Mouse (Mus musculus): Measurements from ENCODE around the gene Slc16a13. TPM values are rescaled to one million over a fixed set of nuclear protein-coding genes. Genes with fewer than 3 reads are reported as not detected.
A peak's percentile ranks its signal among the peaks of the same experiment; 100 is the strongest.

Slc16a13 gene
- polyA plus RNA-seq, 1 experiment from 2014 or later: 18.6 TPM

- Histone ChIP-seq H3K4me1 (ENCODE audit: insufficient read depth, low read length) (peaks cover 25% of the 10 kb centered on the region), H3K36me3 (ENCODE audit: insufficient read depth, low read length) (no peaks in the 10 kb centered on the region), H3K27ac (ENCODE audit: low read length) (peak overlapping the region; percentile 23), H3K9me3 (ENCODE audit: low read length) (no peaks in the 10 kb centered on the region), H3K4me3 (ENCODE audit: low read length) (peak overlapping the region; percentile 48), H3K9ac (replicated peaks; ENCODE audit: low read length) (peak overlapping the region; percentile 69), H3K27me3 (ENCODE audit: insufficient read depth, low read length) (peaks cover 55% of the 10 kb centered on the region), H3K4me2 (replicated peaks; ENCODE audit: low read depth, low read length) (peak overlapping the region; percentile 56)
- WGBS: 17% methylated on average over 27 of the region's 27 CpGs
- no peak for ATAC-seq (ENCODE audit: low FRiP score, low TSS enrichment)
Observed at GRCm38 (mm10) chr11:70225798-70226601, 5.1 kb upstream of the Slc16a13 start.

GRCm38 (mm10) chr11:70223724-70224123 lies 2.9 kb upstream of the Slc16a13 start:
- H3K36me3 ChIP-seq (ENCODE audit: insufficient read depth, low read length): no peaks in the 10 kb centered on the region
- peak overlapping the region; percentile 56; the same call in 1 of the 2 replicates for H3K4me2 ChIP-seq (replicated peaks; ENCODE audit: low read depth, low read length)
- H3K9ac ChIP-seq (replicated peaks; ENCODE audit: low read length): 0 out of 2 replicates have a peak overlapping the region, but pooled peaks have one; percentile 5
- peak overlapping the region; percentile 67 for H3K27ac ChIP-seq (ENCODE audit: low read length)
- H3K4me1 ChIP-seq (ENCODE audit: insufficient read depth, low read length): peaks cover 24% of the 10 kb centered on the region
- ATAC-seq (ENCODE audit: low FRiP score, low TSS enrichment): no peak
- H3K27me3 ChIP-seq (ENCODE audit: insufficient read depth, low read length): peaks cover 40% of the 10 kb centered on the region
- WGBS: 76% methylated on average over 9 of the region's 9 CpGs
- no peak overlapping the region for H3K4me3 ChIP-seq (ENCODE audit: low read length)
- H3K9me3 ChIP-seq (ENCODE audit: low read length): no peaks in the 10 kb centered on the region

- Histone ChIP-seq H3K27ac (ENCODE audit: low read length) (peak overlapping the region; percentile 73), H3K4me3 (ENCODE audit: low read length) (peak overlapping the region; percentile 53), H3K36me3 (ENCODE audit: insufficient read depth, low read length) (no peaks in the 10 kb centered on the region), H3K4me1 (ENCODE audit: insufficient read depth, low read length) (peaks cover 27% of the 10 kb centered on the region), H3K27me3 (ENCODE audit: insufficient read depth, low read length) (peaks cover 25% of the 10 kb centered on the region), H3K4me2 (replicated peaks; ENCODE audit: low read depth, low read length) (peak overlapping the region; percentile 72), H3K9ac (replicated peaks; ENCODE audit: low read length) (peak overlapping the region; percentile 50), H3K9me3 (ENCODE audit: low read length) (no peaks in the 10 kb centered on the region)
- ATAC-seq (ENCODE audit: low FRiP score, low TSS enrichment): no peak; the same call in 1 of the 2 replicates
- WGBS: 13% methylated on average over 14 of the region's 14 CpGs
Observed at GRCm38 (mm10) chr11:70221603-70222500, 988 bp upstream of the Slc16a13 start.

- WGBS: 2% methylated on average over 24 of the region's 24 CpGs
- Histone ChIP-seq H3K9me3 (ENCODE audit: low read length) (no peaks in the 10 kb centered on the region), H3K4me3 (ENCODE audit: low read length) (peak overlapping the region; percentile 53), H3K36me3 (ENCODE audit: insufficient read depth, low read length) (no peaks in the 10 kb centered on the region), H3K4me2 (replicated peaks; ENCODE audit: low read depth, low read length) (peak overlapping the region; percentile 72), H3K9ac (replicated peaks; ENCODE audit: low read length) (peak overlapping the region; percentile 70), H3K4me1 (ENCODE audit: insufficient read depth, low read length) (peaks cover 21% of the 10 kb centered on the region), H3K27me3 (ENCODE audit: insufficient read depth, low read length) (peaks cover 22% of the 10 kb centered on the region), H3K27ac (ENCODE audit: low read length) (peak overlapping the region; percentile 79)
- no peak for ATAC-seq (ENCODE audit: low FRiP score, low TSS enrichment)
Observed at GRCm38 (mm10) chr11:70220323-70220722, 541 bp downstream of the Slc16a13 start.

- 63% methylated on average over 7 of the region's 7 CpGs for WGBS
- Histone ChIP-seq H3K4me2 (replicated peaks; ENCODE audit: low read depth, low read length) (peak overlapping the region; percentile 72), H3K9ac (replicated peaks; ENCODE audit: low read length) (peak overlapping the region; percentile 70), H3K27ac (ENCODE audit: low read length) (no peak overlapping the region), H3K27me3 (ENCODE audit: insufficient read depth, low read length) (peaks cover 25% of the 10 kb centered on the region), H3K36me3 (ENCODE audit: insufficient read depth, low read length) (no peaks in the 10 kb centered on the region), H3K9me3 (ENCODE audit: low read length) (no peaks in the 10 kb centered on the region), H3K4me3 (ENCODE audit: low read length) (peak overlapping the region; percentile 53), H3K4me1 (ENCODE audit: insufficient read depth, low read length) (peaks cover 24% of the 10 kb centered on the region)
- no peak for ATAC-seq (ENCODE audit: low FRiP score, low TSS enrichment)
Observed at GRCm38 (mm10) chr11:70219873-70220272, 991 bp downstream of the Slc16a13 start.

GRCm38 (mm10) chr11:70218741-70219470 lies 2.0 kb downstream of the Slc16a13 start:
- Histone ChIP-seq H3K4me2 (replicated peaks; ENCODE audit: low read depth, low read length) (peak overlapping the region; percentile 72; the same call in 1 of the 2 replicates), H3K27ac (ENCODE audit: low read length) (peak overlapping the region; percentile 19; the same call in 1 of the 2 replicates)
- no peak for ATAC-seq (ENCODE audit: low FRiP score, low TSS enrichment)

GRCm38 (mm10) chr11:70218039-70218438 lies 2.8 kb downstream of the Slc16a13 start:
- WGBS: 62% methylated on average over 4 of the region's 4 CpGs
- no peak overlapping the region for H3K9ac ChIP-seq (replicated peaks; ENCODE audit: low read length)
- H3K27me3 ChIP-seq (ENCODE audit: insufficient read depth, low read length): peaks cover 42% of the 10 kb centered on the region
- no peak overlapping the region for H3K4me3 ChIP-seq (ENCODE audit: low read length)
- peaks cover 41% of the 10 kb centered on the region for H3K4me1 ChIP-seq (ENCODE audit: insufficient read depth, low read length)
- H3K9me3 ChIP-seq (ENCODE audit: low read length): no peaks in the 10 kb centered on the region
- peak overlapping the region; percentile 37; the same call in 1 of the 2 replicates for H3K27ac ChIP-seq (ENCODE audit: low read length)
- no peak overlapping the region for H3K4me2 ChIP-seq (replicated peaks; ENCODE audit: low read depth, low read length)
- no peak for ATAC-seq (ENCODE audit: low FRiP score, low TSS enrichment)
- no peaks in the 10 kb centered on the region for H3K36me3 ChIP-seq (ENCODE audit: insufficient read depth, low read length)

More at GRCm38 (mm10) chr11:70218741-70219470, 2.0 kb downstream of the Slc16a13 start:
- H3K36me3 ChIP-seq (ENCODE audit: insufficient read depth, low read length): no peaks in the 10 kb centered on the region
- H3K27me3 ChIP-seq (ENCODE audit: insufficient read depth, low read length): peaks cover 35% of the 10 kb centered on the region
- H3K9ac ChIP-seq (replicated peaks; ENCODE audit: low read length): no peak overlapping the region
- WGBS: 84% methylated on average over 15 of the region's 15 CpGs
- no peak overlapping the region for H3K4me3 ChIP-seq (ENCODE audit: low read length)
- no peaks in the 10 kb centered on the region for H3K9me3 ChIP-seq (ENCODE audit: low read length)
- H3K4me1 ChIP-seq (ENCODE audit: insufficient read depth, low read length): peaks cover 33% of the 10 kb centered on the region

DNA sequence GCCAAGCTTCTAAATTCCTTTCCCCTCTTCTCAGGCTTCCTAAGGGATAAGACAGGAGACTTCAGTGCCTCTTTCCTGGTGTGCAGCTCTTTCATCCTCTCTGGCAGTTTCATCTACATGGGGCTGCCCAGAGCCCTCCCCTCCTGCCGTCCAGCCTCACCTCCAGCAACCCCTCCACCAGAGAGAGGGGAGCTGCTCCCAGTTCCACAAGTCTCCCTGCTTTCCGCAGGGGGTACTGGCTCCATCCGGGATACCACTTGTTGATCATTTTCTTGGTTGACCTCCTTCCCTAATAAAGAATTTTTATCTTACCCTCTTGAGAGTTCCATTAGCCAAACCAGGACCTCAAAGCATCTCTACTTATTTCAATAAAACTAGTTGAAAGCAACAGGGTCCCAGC lies 4.8 kb downstream of the Slc16a13 start:
- 72% methylated on average over 3 of the region's 3 CpGs for WGBS
- Histone ChIP-seq H3K9ac (replicated peaks; ENCODE audit: low read length) (no peak overlapping the region), H3K36me3 (ENCODE audit: insufficient read depth, low read length) (no peaks in the 10 kb centered on the region), H3K27me3 (ENCODE audit: insufficient read depth, low read length) (peaks cover 41% of the 10 kb centered on the region), H3K4me1 (ENCODE audit: insufficient read depth, low read length) (peaks cover 31% of the 10 kb centered on the region), H3K27ac (ENCODE audit: low read length) (no peak overlapping the region), H3K4me2 (replicated peaks; ENCODE audit: low read depth, low read length) (no peak overlapping the region), H3K9me3 (ENCODE audit: low read length) (no peaks in the 10 kb centered on the region), H3K4me3 (ENCODE audit: low read length) (no peak overlapping the region)
- ATAC-seq (ENCODE audit: low FRiP score, low TSS enrichment): no peak

- H3K9ac ChIP-seq (replicated peaks; ENCODE audit: low read length): no peak overlapping the region
- H3K27me3 ChIP-seq (ENCODE audit: insufficient read depth, low read length): peaks cover 41% of the 10 kb centered on the region
- 17% methylated on average over 22 of the region's 22 CpGs for WGBS
- H3K4me2 ChIP-seq (replicated peaks; ENCODE audit: low read depth, low read length): peak overlapping the region; percentile 63
- peaks cover 31% of the 10 kb centered on the region for H3K4me1 ChIP-seq (ENCODE audit: insufficient read depth, low read length)
- no peaks in the 10 kb centered on the region for H3K9me3 ChIP-seq (ENCODE audit: low read length)
- H3K36me3 ChIP-seq (ENCODE audit: insufficient read depth, low read length): no peaks in the 10 kb centered on the region
- 0 out of 2 replicates have a peak overlapping the region, but pooled peaks have one; percentile 36 for H3K4me3 ChIP-seq (ENCODE audit: low read length)
- no peak; the same call in 1 of the 2 replicates for ATAC-seq (ENCODE audit: low FRiP score, low TSS enrichment)
- H3K27ac ChIP-seq (ENCODE audit: low read length): no peak overlapping the region
Observed at GRCm38 (mm10) chr11:70215301-70215700, 5.6 kb downstream of the Slc16a13 start.
